Mouse (Mus musculus): ENCODE measurements at regions not wholly inside any gene's neighbourhood (a gene's known extent, or its start where the extent isn't known, plus 50 kb on each side); places are given as distances from the start of the nearest gene placed in this dataset.

- DNase-seq (ENCODE audit: low spot score in 2 of 2), result no peak
These were observed 65.3 kb downstream of the Med10 start for GRCm38 (mm10) chr13:69867296-69868065.

- no peak for DNase-seq (ENCODE audit: low spot score in 2 of 2)
These were observed 94.3 kb downstream of the Med10 start for GRCm38 (mm10) chr13:69896536-69896935.

- DNase-seq (ENCODE audit: low spot score in 2 of 2), result no peak
These were observed 98.9 kb downstream of the Med10 start for GRCm38 (mm10) chr13:69901139-69901538.

GRCm38 (mm10) chr13:69906802-69907537 is 104.8 kb downstream of the Med10 start:
- no peak for DNase-seq (ENCODE audit: low spot score in 2 of 2)

- DNase-seq (ENCODE audit: low spot score in 2 of 2), result no peak
These were observed 113.6 kb downstream of the Med10 start for GRCm38 (mm10) chr13:69915796-69916195.

GRCm38 (mm10) chr13:69932695-69933550 is 130.7 kb downstream of the Med10 start:
- DNase-seq (ENCODE audit: low spot score in 2 of 2), result no peak

- peak; percentile 80 to 89 for DNase-seq (ENCODE audit: low spot score in 2 of 2)
These were observed 131.3 kb downstream of the Med10 start for GRCm38 (mm10) chr13:69933551-69933845.

- DNase-seq (ENCODE audit: low spot score in 2 of 2), result no peak
These were observed 137.6 kb downstream of the Med10 start for GRCm38 (mm10) chr13:69939791-69940190.

GRCm38 (mm10) chr13:69944651-69945050 is 142.5 kb downstream of the Med10 start:
- DNase-seq (ENCODE audit: low spot score in 2 of 2), result no peak

GRCm38 (mm10) chr13:69946615-69947014 is 144.4 kb downstream of the Med10 start:
- DNase-seq (ENCODE audit: low spot score in 2 of 2), result no peak

- no peak for DNase-seq (ENCODE audit: low spot score in 2 of 2)
These were observed 149.9 kb downstream of the Med10 start for GRCm38 (mm10) chr13:69952061-69952460.

- no peak for DNase-seq (ENCODE audit: low spot score in 2 of 2)
These were observed 152.0 kb downstream of the Med10 start for GRCm38 (mm10) chr13:69954171-69954570.

GRCm38 (mm10) chr13:69955503-69955902 is 153.3 kb downstream of the Med10 start:
- DNase-seq (ENCODE audit: low spot score in 2 of 2), result no peak

- DNase-seq (ENCODE audit: low spot score in 2 of 2), result no peak
These were observed 161.7 kb downstream of the Med10 start for GRCm38 (mm10) chr13:69963944-69964343.

- no peak for DNase-seq (ENCODE audit: low spot score in 2 of 2)
These were observed 169.3 kb downstream of the Med10 start for GRCm38 (mm10) chr13:69971281-69972057.

- DNase-seq (ENCODE audit: low spot score in 2 of 2), result no peak
These were observed 172.6 kb downstream of the Med10 start for GRCm38 (mm10) chr13:69974835-69975234.

GRCm38 (mm10) chr13:69984159-69984558 is 182.0 kb downstream of the Med10 start:
- no peak for DNase-seq (ENCODE audit: low spot score in 2 of 2)

- DNase-seq (ENCODE audit: low spot score in 2 of 2), result peak; percentile 21 to 34
These were observed 185.0 kb downstream of the Med10 start for GRCm38 (mm10) chr13:69987181-69987580.

- DNase-seq (ENCODE audit: low spot score in 2 of 2), result peak in 1 of 2 experiments; percentile 16
These were observed 186.1 kb downstream of the Med10 start for GRCm38 (mm10) chr13:69988319-69988718.

GRCm38 (mm10) chr13:69991253-69991891 is 189.2 kb downstream of the Med10 start:
- peak; percentile 67 to 77 for DNase-seq (ENCODE audit: low spot score in 2 of 2)
